Mouse (Mus musculus) embryo, embryonic 9.5 days (tissue): ENCODE measurements around the gene Zfp384.

ENCODE experiments used
- DNase-seq: peaks from one replicate; pipeline ENCODE4 v3.0.0-alpha.2; 2017; ENCODE audit errors: extremely low spot score

Gene Zfp384

GRCm38 (mm10) chr6:125009129-125009180 lies at the start of gene Zfp384:
Gene Zfp384, plus strand, starts transcription at chr6:125009145.
- DNase-seq = no peak

- no peak for DNase-seq
Observed at GRCm38 (mm10) chr6:124959960-124960359, 49.0 kb upstream of the Zfp384 start.

GRCm38 (mm10) chr6:124961021-124961420 lies 47.9 kb upstream of the Zfp384 start:
- no peak for DNase-seq

- no peak for DNase-seq
Observed at GRCm38 (mm10) chr6:124964638-124965037, 44.3 kb upstream of the Zfp384 start.

- peak; percentile 97 for DNase-seq
Observed at GRCm38 (mm10) chr6:124965088-124965719, 43.7 kb upstream of the Zfp384 start, which contains the start of gene Cops7a. Gene Cops7a, minus strand, starts transcription at chr6:124965538.

GRCm38 (mm10) chr6:124965747-124966146 lies 43.2 kb upstream of the Zfp384 start:
- no peak for DNase-seq

GRCm38 (mm10) chr6:124966466-124967118 lies 42.4 kb upstream of the Zfp384 start:
- no peak for DNase-seq

- DNase-seq = peak; percentile 42
Observed at GRCm38 (mm10) chr6:124967766-124968165, 41.2 kb upstream of the Zfp384 start.

GRCm38 (mm10) chr6:124992241-124992640 lies 16.7 kb upstream of the Zfp384 start:
- no peak for DNase-seq

GRCm38 (mm10) chr6:124993365-124993764 lies 15.6 kb upstream of the Zfp384 start:
- DNase-seq = no peak

GRCm38 (mm10) chr6:124993876-124994275 lies 15.1 kb upstream of the Zfp384 start:
- peak; percentile 34 for DNase-seq

- no peak for DNase-seq
Observed at GRCm38 (mm10) chr6:124995246-124995645, 13.7 kb upstream of the Zfp384 start.

GRCm38 (mm10) chr6:124995831-124996403 lies 13.0 kb upstream of the Zfp384 start:
- no peak for DNase-seq

- peak; percentile 76 for DNase-seq
Observed at GRCm38 (mm10) chr6:124996551-124997501, 12.1 kb upstream of the Zfp384 start, which contains the start of gene Pianp. Gene Pianp, plus strand, starts transcription at chr6:124996694.

- DNase-seq = no peak
Observed at GRCm38 (mm10) chr6:124998066-124998465, 10.9 kb upstream of the Zfp384 start.

GRCm38 (mm10) chr6:124999091-124999490 lies 9.9 kb upstream of the Zfp384 start:
- DNase-seq = no peak

GRCm38 (mm10) chr6:124999546-124999945 lies 9.4 kb upstream of the Zfp384 start:
- DNase-seq = no peak

GRCm38 (mm10) chr6:125003706-125004105 lies 5.2 kb upstream of the Zfp384 start:
- DNase-seq = no peak

GRCm38 (mm10) chr6:125005086-125005485 lies 3.9 kb upstream of the Zfp384 start:
- no peak for DNase-seq

GRCm38 (mm10) chr6:125008060-125008459 lies 885 bp upstream of the Zfp384 start:
- no peak for DNase-seq

- peak; percentile 97 for DNase-seq
Observed at GRCm38 (mm10) chr6:125008586-125009128, 288 bp upstream of the Zfp384 start.
